Mouse (Mus musculus): ENCODE measurements at regions not wholly inside any gene's neighbourhood (a gene's known extent, or its start where the extent isn't known, plus 50 kb on each side); places are given as distances from the start of the nearest gene placed in this dataset.

DNA sequence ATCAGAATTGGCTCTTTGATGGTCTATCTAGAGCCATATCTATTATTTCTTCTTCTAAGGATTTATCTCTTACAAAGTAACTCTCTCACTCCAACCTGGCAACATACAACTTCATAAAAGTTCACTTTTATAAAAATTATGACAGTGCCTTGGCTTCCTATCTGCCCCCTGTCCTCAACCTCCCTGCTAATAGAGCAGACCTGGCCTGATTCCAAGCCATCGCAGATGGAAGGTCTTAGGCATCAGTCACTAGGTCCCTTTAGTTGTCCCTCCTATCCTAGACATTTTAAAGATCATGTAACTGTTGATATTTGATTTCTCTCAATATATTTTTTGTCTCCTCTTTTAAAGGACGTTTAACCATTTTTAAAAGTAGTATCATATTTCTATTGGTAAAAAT lies 1974.3 kb upstream of the Slc39a10 start:
- no peak overlapping the region for H3K4me3 ChIP-seq
- TF ChIP-seq CTCF (conservative IDR thresholded peaks at IDR 0.05) = no peak
- no peak overlapping the region for H3K27ac ChIP-seq
- no peak for DNase-seq (ENCODE audit: low spot score in 2 of 2)

DNA sequence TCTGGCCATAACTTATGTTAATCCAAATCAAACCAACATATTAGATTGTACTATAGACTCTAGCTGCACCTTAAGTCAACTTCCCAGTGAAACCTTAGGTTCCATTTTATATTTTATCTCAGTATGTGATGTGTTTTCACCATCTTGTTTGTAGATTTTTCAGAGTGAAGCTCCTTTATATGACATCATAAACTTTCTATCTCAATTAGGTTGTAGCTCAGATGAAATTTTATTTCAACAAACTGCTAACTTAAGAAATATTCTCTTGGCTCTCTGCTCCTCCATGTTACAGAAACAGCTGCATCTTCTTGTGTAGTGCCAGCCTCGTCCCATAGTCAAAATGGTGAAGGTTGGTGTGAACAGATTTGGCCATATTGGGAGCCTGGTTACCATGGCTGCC lies 1988.7 kb upstream of the Slc39a10 start:
- DNase-seq (ENCODE audit: low spot score in 2 of 2) = no peak
- no peak overlapping the region for H3K27ac ChIP-seq
- TF ChIP-seq CTCF (conservative IDR thresholded peaks at IDR 0.05) = no peak
- H3K4me3 ChIP-seq = no peak overlapping the region

DNA sequence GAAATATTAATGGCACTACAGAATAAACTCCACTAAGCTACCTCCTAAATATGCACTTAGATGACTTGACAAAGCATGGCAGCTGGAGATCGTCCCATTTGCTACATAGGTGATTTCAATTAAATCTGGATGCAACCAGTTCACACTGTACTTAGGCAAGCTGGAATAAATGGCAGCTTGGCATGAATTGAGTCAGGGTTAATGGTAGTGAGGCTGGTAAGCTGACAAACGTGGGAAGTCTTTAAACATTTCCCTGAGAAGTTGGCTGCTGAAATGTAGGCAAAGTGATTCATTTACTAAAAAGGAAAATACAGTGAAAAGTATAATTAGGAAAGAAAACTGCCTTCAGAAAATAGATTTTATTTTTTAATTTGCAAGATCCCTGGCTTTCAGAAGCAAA lies 2000.9 kb upstream of the Slc39a10 start:
- peak in 1 of 2 experiments; percentile 2 for DNase-seq (ENCODE audit: low spot score in 2 of 2)
- Histone ChIP-seq H3K27ac (no peak overlapping the region), H3K4me3 (no peak overlapping the region)
- TF ChIP-seq CTCF (conservative IDR thresholded peaks at IDR 0.05) = no peak

GRCm38 (mm10) chr1:48916419-48916818 lies 1984.0 kb upstream of the Tmeff2 start:
- no peak for TF ChIP-seq CTCF (conservative IDR thresholded peaks at IDR 0.05)

GRCm38 (mm10) chr1:48943126-48943525 lies 1957.3 kb upstream of the Tmeff2 start:
- Histone ChIP-seq H3K4me3 (no peak overlapping the region), H3K27ac (peak overlapping the region; percentile 55)
- no peak for TF ChIP-seq CTCF (conservative IDR thresholded peaks at IDR 0.05)
- no peak for DNase-seq (ENCODE audit: low spot score in 2 of 2)

More at GRCm38 (mm10) chr1:48916419-48916818, 1984.0 kb upstream of the Tmeff2 start:
- DNase-seq (ENCODE audit: low spot score in 2 of 2) = no peak
- Histone ChIP-seq H3K4me3 (no peak overlapping the region), H3K27ac (no peak overlapping the region)

GRCm38 (mm10) chr1:48943826-48944225 lies 1956.6 kb upstream of the Tmeff2 start:
- no peak for TF ChIP-seq CTCF (conservative IDR thresholded peaks at IDR 0.05)
- H3K27ac ChIP-seq = peak overlapping the region; percentile 75
- DNase-seq (ENCODE audit: low spot score in 2 of 2) = peak in 1 of 2 experiments; percentile 57
- H3K4me3 ChIP-seq = no peak overlapping the region

Data from layer of hippocampus, adult 2 months (tissue).